10 mouse cellular contexts compared by ENCODE assay signal in the genomic region with DNA sequence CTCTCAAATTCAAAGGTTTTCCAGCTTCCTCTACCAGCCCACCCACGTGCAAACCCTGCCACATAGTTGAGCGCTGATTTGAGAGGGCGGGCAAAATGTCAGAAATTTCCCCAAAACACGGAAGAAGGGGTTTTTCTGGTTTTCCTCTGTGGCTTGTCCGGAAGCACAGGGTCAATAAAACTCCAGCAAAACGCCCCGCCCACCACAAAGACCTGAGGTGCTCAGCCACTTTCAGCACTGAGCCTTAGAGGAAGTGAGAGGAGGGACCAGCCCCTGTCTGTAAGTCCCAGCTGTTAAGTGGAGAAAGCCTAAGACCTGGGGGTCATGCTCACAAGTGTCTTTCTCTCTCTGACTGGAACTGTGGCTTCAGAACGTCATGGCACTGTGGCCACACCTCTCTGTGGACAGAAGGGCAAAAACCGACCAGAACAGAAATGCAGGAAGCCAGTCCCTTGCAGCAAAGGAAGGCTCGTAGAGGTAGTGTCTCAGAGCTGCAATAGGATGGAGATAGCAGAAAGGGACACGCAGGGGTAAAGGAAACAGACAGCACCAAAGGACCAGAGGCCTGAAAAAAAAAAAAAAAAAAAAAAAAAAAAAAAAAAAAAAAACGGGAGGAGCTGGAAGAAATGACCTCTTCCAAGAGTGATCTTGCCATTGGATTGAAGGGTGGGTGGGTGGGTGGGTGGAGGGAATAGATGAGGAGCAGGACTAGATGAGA. TPM values are rescaled to one million over a fixed set of nuclear protein-coding genes. Genes with fewer than 3 reads are reported as not detected.
DNase-seq lines count a peak whose midpoint lies in the region; ATAC-seq and TF ChIP-seq lines count a peak whose summit lies in the region.
"Had no signal": no experiment of that assay in that cellular context is flagged by ENCODE, and none has a peak within 500 bp of the region (broad histone marks: within the 10 kb centered on the region; RNA-seq: fewer than 3 reads in every experiment).

No protein-coding gene starts in this region.

- no peaks in the 10 kb centered on the region for H3K27me3 ChIP-seq in stomach, postnatal 0 days (ENCODE audit: control insufficient read depth, insufficient read depth, low read length)

- WGBS in stomach, postnatal 0 days: 37% methylated on average over 12 of the region's 12 CpGs

- peak; percentile 47 for DNase-seq in ES-CJ7 (ENCODE audit: low read depth, low spot score)
- DNase-seq in stomach, postnatal 0 days (ENCODE audit: low spot score): peak; percentile 22
- DNase-seq in left cerebral cortex, adult 18-20 months (ENCODE audit: low spot score in 2 of 2): no peak
- DNase-seq in heart, adult 8-10 months (ENCODE audit: low spot score): no peak
- DNase-seq in cerebellum, postnatal 4 days (ENCODE audit: low spot score in 2 of 2): no peak
- DNase-seq: adrenal gland, adult 2 months; gastrocnemius, postnatal 36 days; kidney, adult 18-20 months had no signal

- H3K4me1 ChIP-seq in stomach, postnatal 0 days (replicated peaks; ENCODE audit: control insufficient read depth, insufficient read depth): no peaks in the 10 kb centered on the region

- no peak for TF ChIP-seq CTCF in stomach, postnatal 0 days (IDR thresholded peaks at IDR 0.05; ENCODE audit: low read depth)

- TF ChIP-seq EP300 in stomach, postnatal 0 days (optimal IDR thresholded peaks at IDR 0.05): no peak

- no peak overlapping the region for H3K4me3 ChIP-seq in stomach, postnatal 0 days (ENCODE audit: low read depth, low read length)

- no peaks in the 10 kb centered on the region for H3K36me3 ChIP-seq in stomach, postnatal 0 days (ENCODE audit: control insufficient read depth, insufficient read depth, low read length)

- H3K9me3 ChIP-seq in stomach, postnatal 0 days (ENCODE audit: control insufficient read depth, low read length): no peaks in the 10 kb centered on the region

- no peak overlapping the region; the same call in 1 of the 2 replicates for H3K4me2 ChIP-seq in stomach, postnatal 0 days (replicated peaks; ENCODE audit: low read depth)

- H3K27ac ChIP-seq in stomach, postnatal 0 days (replicated peaks): no peak overlapping the region

- peak; percentile 91 for ATAC-seq in granulocyte monocyte progenitor cell, adult 5-6 weeks (replicated peaks; ENCODE audit: poor library complexity, severe bottlenecking)
- ATAC-seq in megakaryocyte, adult 5-6 weeks (ENCODE audit: poor library complexity, severe bottlenecking): peak; percentile 82
- ATAC-seq in stomach, postnatal 0 days (ENCODE audit: low FRiP score, low TSS enrichment): peak; percentile 36; the same call in 1 of the 2 replicates

- H3K9ac ChIP-seq in stomach, postnatal 0 days (ENCODE audit: low read length): no peak overlapping the region

RNA-seq across cellular contexts. Expression of a gene that starts 14.6 kb away (rescaled TPM):
- 0.49 TPM in 1 of 2 replicates, not detected in the other for total RNA-seq in granulocyte monocyte progenitor cell, adult 5-6 weeks (2014; fragmentation: Nextera tagmentation)
- total RNA-seq in granulocyte monocyte progenitor cell, adult 5-6 weeks (2017): 1.1 and 1.8 TPM in 2 replicates
- 1.1 and 2.7 TPM in 2 replicates for total RNA-seq in megakaryocyte, adult 5-6 weeks (2015)
- 1.7 and 2.8 TPM in 2 replicates for total RNA-seq in megakaryocyte, adult 5-6 weeks (2017)
- 0.04 TPM in 2 replicates for polyA plus RNA-seq in stomach, postnatal 0 days (2015; fragmentation: Nextera tagmentation; extraction: Ambion mirVana)
- total RNA-seq in left cerebral cortex, adult 18-20 months (2021): 1 to 10 TPM; 1.7 to 1.9 TPM
- total RNA-seq in heart, adult 8-10 months (2022): under 1 TPM in 2 of 4 experiments, not detected in 2; 0.11 to 0.16 TPM

RNA-seq across cellular contexts. Expression of a gene that starts 53.7 kb away (rescaled TPM):
- total RNA-seq in granulocyte monocyte progenitor cell, adult 5-6 weeks (2014; fragmentation: Nextera tagmentation): 41.1 and 42.9 TPM in 2 replicates
- total RNA-seq in granulocyte monocyte progenitor cell, adult 5-6 weeks (2017): 33.8 and 37.0 TPM in 2 replicates
- total RNA-seq in megakaryocyte, adult 5-6 weeks (2015): 107 and 112 TPM in 2 replicates
- 113 and 122 TPM in 2 replicates for total RNA-seq in megakaryocyte, adult 5-6 weeks (2017)
- 5.4 and 6.0 TPM in 2 replicates for polyA plus RNA-seq in stomach, postnatal 0 days (2015; fragmentation: Nextera tagmentation; extraction: Ambion mirVana)
- total RNA-seq in left cerebral cortex, adult 18-20 months (2021): 1 to 10 TPM; 2.8 to 3.0 TPM
- 1 to 10 TPM; 4.6 to 7.7 (median 5.3) TPM for total RNA-seq in heart, adult 8-10 months (2022)

Comparison
In these comparisons a context has a peak if more than half of its experiments do, and no peak if none do; other contexts are left out.
1. DNase-seq: peak in ES-CJ7 (single experiment) and stomach, postnatal 0 days (single experiment); none in left cerebral cortex, adult 18-20 months (0 of 2), heart, adult 8-10 months (single experiment) and cerebellum, postnatal 4 days (0 of 2).
2. ATAC-seq: peak in every context shown above with its lines; median percentile 91 in granulocyte monocyte progenitor cell, adult 5-6 weeks; 82 in megakaryocyte, adult 5-6 weeks; 36 in stomach, postnatal 0 days.
3. RNA of a gene that starts 53.7 kb away (total RNA-seq): 107 to 122 TPM in megakaryocyte, adult 5-6 weeks and 33.8 to 42.9 TPM in granulocyte monocyte progenitor cell, adult 5-6 weeks; 4.6 to 7.7 TPM in heart, adult 8-10 months and 2.8 to 3.0 TPM in left cerebral cortex, adult 18-20 months; every median in the first group is over 4 times any median in the second.